Mouse (Mus musculus) kidney, postnatal 0 days (tissue): ENCODE results near the gene Tle3. TPM values are rescaled to one million over a fixed set of nuclear protein-coding genes. Genes with fewer than 3 reads are reported as not detected.

Experiments
- ATAC-seq: fragments of 200-750 bp; cut with Nextera tagmentation; replicated peaks from 2 replicates; pipeline ENCODE4 v1.8.0; 2017; ENCODE audit warnings: low read depth, moderate number of reproducible peaks, moderate TSS enrichment, moderate library complexity; ENCODE audit not compliant: low FRiP score
- DNase-seq: peaks from one replicate; pipeline ENCODE4 v3.0.0-alpha.2; 2016; ENCODE audit warnings: low spot score
- H3K27ac ChIP-seq: fragments of 300-500 bp; sonication (generic); 2 replicates; pipeline ENCODE4 v1.5.1; 2014; ENCODE audit warnings: mild to moderate bottlenecking
- H3K27me3 ChIP-seq: fragments of 300-500 bp; sonication (generic); 2 replicates; pipeline ENCODE4 v1.6.1; 2014; ENCODE audit warnings: low read length, mixed read lengths; ENCODE audit not compliant: insufficient read depth
- H3K36me3 ChIP-seq: fragments of 300-500 bp; sonication (generic); 2 replicates; pipeline ENCODE4 v1.6.1; 2014; ENCODE audit warnings: low read length, mixed read lengths; ENCODE audit not compliant: insufficient read depth
- H3K4me1 ChIP-seq: fragments of 300-500 bp; sonication (generic); replicated peaks from 2 replicates; pipeline ENCODE4 v1.6.1; 2014; ENCODE audit warnings: antibody characterized with exemption, low read length, mixed read lengths; ENCODE audit not compliant: insufficient read depth
- H3K4me2 ChIP-seq: fragments of 300-500 bp; sonication (generic); 2 replicates; pipeline ENCODE4 v1.6.1; 2014; ENCODE audit warnings: mild to moderate bottlenecking, low read length, moderate library complexity, mixed read lengths
- H3K4me3 ChIP-seq: fragments of 300-500 bp; sonication (generic); replicated peaks from 2 replicates; pipeline ENCODE4 v1.5.1; 2014; ENCODE audit warnings: low read depth, low read length
- H3K9ac ChIP-seq: fragments of 300-500 bp; sonication (generic); 2 replicates; pipeline ENCODE4 v1.6.1; 2014; ENCODE audit warnings: low read depth, low read length
- H3K9me3 ChIP-seq: fragments of 300-500 bp; sonication (generic); replicated peaks from 2 replicates; pipeline ENCODE4 v1.6.1; 2016; ENCODE audit warnings: low read length, inconsistent platforms, mixed read lengths
- CTCF ChIP-seq: IDR thresholded peaks from 2 replicates; pipeline ENCODE4 v1.5.1; 2016; ENCODE audit warnings: antibody characterized with exemption, low read depth, mild to moderate bottlenecking, moderate library complexity
- WGBS: fragments of 180-500 bp; shearing (Covaris S2); extraction: QIAGEN DNeasy Blood & Tissue Kit; methylation state at CpG from one replicate; pipeline ENCODE4 v1.1.7; 2014; 5-methylcytosine and 5-hydroxymethylcytosine counted together
- polyA plus RNA-seq: library from polyadenylated mRNA; unstranded; fragments of >200 nt; fragmentation: Nextera tagmentation; extraction: Ambion mirVana; gene quantifications from 2 replicates; pipeline ENCODE4 v1.2.1, GENCODE M21; 2015

The Tle3 gene
- polyA plus RNA-seq, 1 experiment from 2014 or later: 22.0 TPM

DNA sequence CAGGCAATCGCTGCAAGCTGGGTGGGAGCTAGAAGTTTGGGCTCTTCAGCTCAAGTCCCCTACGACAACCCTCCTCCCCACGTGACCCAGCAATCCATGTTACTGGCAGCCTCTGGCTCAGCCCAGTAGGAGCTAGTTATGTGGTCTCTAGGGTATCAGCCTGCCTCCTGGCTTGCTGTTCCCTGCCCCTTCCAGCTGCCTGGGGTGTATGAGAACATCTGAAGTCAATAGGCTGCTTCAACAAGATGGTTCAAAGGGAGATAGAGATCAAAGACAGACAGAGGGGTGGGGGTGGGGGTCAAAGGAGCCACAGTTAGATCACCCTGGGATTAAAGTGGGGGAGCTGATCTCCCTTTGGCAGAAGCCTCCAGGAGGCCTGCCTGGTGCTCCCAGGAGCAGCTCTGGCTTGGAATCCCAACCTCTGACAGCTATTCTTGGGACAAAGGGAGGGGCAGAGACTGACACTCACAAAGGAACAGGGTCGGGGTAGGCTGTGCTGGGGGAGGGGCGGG is 73.6 kb downstream of the Tle3 start:
- no peaks in the 10 kb centered on the region for H3K36me3 ChIP-seq
- ATAC-seq: no peak; the same call in 1 of the 2 replicates
- H3K4me1 ChIP-seq: peaks cover 4% of the 10 kb centered on the region; the same call in 1 of the 2 replicates
- no peak overlapping the region for H3K9ac ChIP-seq
- H3K27ac ChIP-seq: no peak overlapping the region
- H3K9me3 ChIP-seq: no peaks in the 10 kb centered on the region
- no peak overlapping the region for H3K4me3 ChIP-seq
- H3K4me2 ChIP-seq: no peak overlapping the region
- 36% methylated on average over 5 of the region's 5 CpGs for WGBS
- no peak for TF ChIP-seq CTCF
- no peaks in the 10 kb centered on the region for H3K27me3 ChIP-seq
- DNase-seq: peak; percentile 52

DNA sequence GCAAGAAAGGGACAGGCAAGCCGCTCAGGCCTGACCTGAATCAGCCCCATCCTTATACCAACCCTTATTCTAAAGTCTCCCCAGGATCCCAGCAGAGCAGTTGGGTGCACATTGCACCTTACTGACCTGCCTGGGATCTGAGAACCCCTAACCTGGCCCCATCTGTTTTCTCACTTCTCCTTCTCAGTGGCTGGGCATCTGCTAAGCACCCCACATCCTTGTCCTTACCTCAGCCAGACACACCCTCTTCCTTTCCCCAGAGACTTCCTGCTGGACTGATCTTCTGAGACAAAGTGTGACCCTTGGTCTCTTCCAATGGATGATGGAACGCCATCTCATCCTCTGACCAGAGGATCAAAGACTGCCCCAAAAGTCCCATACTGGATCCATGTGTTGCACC is 74.8 kb downstream of the Tle3 start:
- no peak overlapping the region for H3K27ac ChIP-seq
- H3K4me1 ChIP-seq: peaks cover 4% of the 10 kb centered on the region; the same call in 1 of the 2 replicates
- no peak overlapping the region for H3K4me3 ChIP-seq
- WGBS: 76% methylated on average over 2 of the region's 2 CpGs
- TF ChIP-seq CTCF: no peak
- no peak overlapping the region for H3K9ac ChIP-seq
- ATAC-seq (no peak), DNase-seq (no peak)
- H3K9me3 ChIP-seq: no peaks in the 10 kb centered on the region
- H3K4me2 ChIP-seq: no peak overlapping the region
- no peaks in the 10 kb centered on the region for H3K36me3 ChIP-seq
- H3K27me3 ChIP-seq: no peaks in the 10 kb centered on the region

DNA sequence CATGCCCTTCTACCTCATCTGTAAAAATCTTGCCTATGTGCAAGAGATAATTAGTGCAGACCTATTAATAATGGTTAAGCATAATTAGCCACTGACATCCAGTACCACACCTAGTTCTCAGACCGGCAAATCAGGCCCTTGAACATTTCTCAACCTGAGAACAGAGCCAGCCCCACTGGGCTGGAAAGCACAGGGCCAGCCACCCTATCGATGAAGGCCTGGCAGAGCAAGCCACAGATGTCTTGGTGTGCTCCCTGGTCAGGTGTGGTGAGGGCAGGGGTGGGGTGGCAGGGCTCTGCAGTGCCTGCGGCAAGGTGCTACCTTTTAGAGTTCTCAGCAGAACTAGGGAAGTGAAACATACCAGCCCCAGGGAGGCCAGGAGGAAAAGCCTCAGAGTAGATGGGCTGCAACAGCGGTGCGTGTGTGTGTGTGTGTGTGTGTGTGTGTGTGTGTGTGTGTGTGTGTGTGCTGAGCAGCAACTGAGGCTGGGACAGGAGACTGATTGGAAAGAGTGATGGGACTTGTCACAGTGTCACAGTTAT is 77.3 kb downstream of the Tle3 start:
- H3K9me3 ChIP-seq: no peaks in the 10 kb centered on the region
- no peak for ATAC-seq
- WGBS: 53% methylated on average over 5 of the region's 5 CpGs
- TF ChIP-seq CTCF: no peak
- no peak overlapping the region for H3K9ac ChIP-seq
- no peak overlapping the region for H3K4me2 ChIP-seq
- no peak overlapping the region for H3K27ac ChIP-seq
- no peak overlapping the region for H3K4me3 ChIP-seq
- no peaks in the 10 kb centered on the region for H3K27me3 ChIP-seq
- no peaks in the 10 kb centered on the region for H3K36me3 ChIP-seq
- no peaks in the 10 kb centered on the region; the same call in 1 of the 2 replicates for H3K4me1 ChIP-seq
- no peak for DNase-seq

DNA sequence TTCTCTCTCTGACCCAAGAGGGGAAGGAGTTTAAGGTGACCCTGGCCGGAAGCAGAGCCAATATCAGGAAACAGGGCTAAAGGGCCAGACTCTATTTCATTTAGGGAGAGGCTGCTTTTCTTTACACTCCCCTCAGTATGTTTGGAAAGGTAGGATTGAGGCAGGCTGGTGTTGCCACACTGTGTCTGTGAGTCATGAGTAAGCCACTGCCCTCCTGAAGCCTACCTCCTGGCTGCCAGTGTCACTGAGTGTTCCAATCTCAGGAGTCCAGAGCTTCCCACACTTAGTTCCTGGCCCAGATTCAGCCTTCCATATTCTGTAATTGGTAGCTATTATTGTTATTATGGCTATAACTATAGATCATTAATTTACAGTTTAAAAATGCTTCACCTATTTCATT is 79.9 kb downstream of the Tle3 start:
- DNase-seq (no peak), ATAC-seq (no peak)
- H3K4me3 ChIP-seq: no peak overlapping the region
- H3K9me3 ChIP-seq: no peaks in the 10 kb centered on the region
- H3K27ac ChIP-seq: no peak overlapping the region
- H3K4me2 ChIP-seq: no peak overlapping the region
- H3K4me1 ChIP-seq: no peaks in the 10 kb centered on the region; the same call in 1 of the 2 replicates
- no peak for TF ChIP-seq CTCF
- 24% methylated on average over 1 of the region's 1 CpGs for WGBS
- no peaks in the 10 kb centered on the region for H3K36me3 ChIP-seq
- H3K27me3 ChIP-seq: no peaks in the 10 kb centered on the region
- H3K9ac ChIP-seq: no peak overlapping the region

GRCm38 (mm10) chr9:61455861-61456261 is 83.7 kb downstream of the Tle3 start:
- WGBS: 61% methylated on average over 6 of the region's 6 CpGs
- Histone ChIP-seq H3K27me3 (no peaks in the 10 kb centered on the region), H3K4me2 (no peak overlapping the region), H3K9ac (no peak overlapping the region), H3K27ac (no peak overlapping the region), H3K4me3 (no peak overlapping the region), H3K4me1 (no peaks in the 10 kb centered on the region), H3K9me3 (no peaks in the 10 kb centered on the region), H3K36me3 (no peaks in the 10 kb centered on the region)
- DNase-seq: peak; percentile 72
- ATAC-seq: no peak
- no peak for TF ChIP-seq CTCF

- 75% methylated on average over 5 of the region's 5 CpGs for WGBS
- no peak overlapping the region for H3K9ac ChIP-seq
- no peak for ATAC-seq
- H3K27me3 ChIP-seq: no peaks in the 10 kb centered on the region
- H3K4me3 ChIP-seq: no peak overlapping the region
- no peak for TF ChIP-seq CTCF
- H3K9me3 ChIP-seq: no peaks in the 10 kb centered on the region
- no peak overlapping the region for H3K4me2 ChIP-seq
- H3K36me3 ChIP-seq: no peaks in the 10 kb centered on the region
- H3K27ac ChIP-seq: no peak overlapping the region
- no peak for DNase-seq
- no peaks in the 10 kb centered on the region for H3K4me1 ChIP-seq
Observed at GRCm38 (mm10) chr9:61456441-61457161, 84.4 kb downstream of the Tle3 start.
